Mouse (Mus musculus) ovary, postnatal 14 days (tissue): ENCODE data around the gene Phb2.

Source experiments
- DNase-seq: peaks from one replicate; pipeline ENCODE4 v3.0.0; 2022; ENCODE audit warnings: low spot score

Phb2 gene

GRCm38 (mm10) chr6:124690517-124690916, 21.6 kb upstream of the Phb2 start:
- DNase-seq: no peak

GRCm38 (mm10) chr6:124693243-124693981, 18.7 kb upstream of the Phb2 start:
- no peak for DNase-seq

DNA sequence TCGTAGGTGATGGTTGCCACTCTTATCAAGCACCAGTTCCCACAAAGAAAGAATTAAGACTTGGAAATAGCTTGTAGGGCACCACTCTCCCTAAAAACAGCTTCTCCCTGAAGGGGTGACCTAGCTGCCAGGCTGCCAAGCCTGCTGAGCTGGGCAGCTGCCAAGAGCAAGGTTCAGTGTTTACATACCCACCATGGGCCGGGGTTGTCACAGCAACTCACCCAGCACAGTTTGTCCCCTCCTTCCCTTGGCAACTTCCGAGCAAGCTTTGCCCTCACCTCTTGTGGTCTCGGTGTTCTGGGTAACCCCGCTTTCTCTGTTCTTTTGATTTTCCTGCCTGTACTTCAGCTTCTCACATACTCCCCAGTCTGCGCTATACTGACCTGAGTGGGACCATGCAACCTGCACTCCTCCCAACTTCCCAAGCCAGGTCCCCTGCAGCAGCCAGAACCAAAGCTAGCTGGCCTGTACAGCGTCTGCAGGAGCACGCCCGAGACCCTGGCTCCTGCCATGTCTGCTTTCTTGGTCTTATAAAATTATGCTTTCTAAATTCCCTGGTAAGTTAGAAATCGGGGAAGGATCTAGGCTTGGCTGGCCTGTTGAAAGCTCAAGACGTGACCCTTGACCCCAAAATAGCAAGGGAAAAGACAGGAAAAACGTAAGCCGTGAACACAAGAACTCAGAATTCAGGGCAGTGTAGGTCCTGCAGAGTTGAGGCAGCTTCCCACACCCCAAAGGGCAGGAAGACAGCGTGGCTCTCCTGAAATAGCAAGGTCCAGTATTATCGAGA, 17.8 kb upstream of the Phb2 start:
- DNase-seq: no peak

DNA sequence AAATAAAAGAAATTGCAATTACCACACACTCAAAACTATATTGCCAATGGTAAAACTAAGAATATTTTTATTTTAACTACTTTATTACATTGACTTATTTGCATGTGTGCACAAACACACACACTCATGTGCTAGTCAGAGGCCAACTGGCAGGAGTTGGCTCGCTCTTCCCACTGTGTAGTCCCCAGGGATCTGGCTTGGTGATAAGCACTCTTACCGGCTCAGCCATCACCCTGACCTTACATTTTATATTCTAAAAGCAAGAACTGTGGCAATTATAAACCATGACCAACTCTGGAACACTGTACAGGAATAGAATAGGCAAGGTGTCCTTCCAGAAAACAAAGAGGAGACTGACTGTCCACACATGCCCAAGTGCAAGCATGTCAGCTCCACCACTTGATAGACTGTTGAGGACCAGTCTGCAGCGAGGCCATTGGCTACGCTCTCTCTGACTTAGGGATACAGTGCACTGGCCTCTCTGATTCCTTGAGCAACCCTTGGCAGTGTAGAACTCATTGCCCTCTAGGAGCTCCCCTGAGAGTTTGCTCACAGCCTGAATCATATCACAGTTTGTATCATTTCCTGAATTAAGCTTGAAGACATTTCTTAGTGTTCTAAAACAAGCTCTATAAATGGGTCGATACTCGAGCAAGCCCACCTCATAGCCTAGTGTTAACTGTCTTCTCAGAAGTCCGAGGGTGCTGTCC, 15.5 kb upstream of the Phb2 start:
- no peak for DNase-seq

GRCm38 (mm10) chr6:124698751-124699150, 13.4 kb upstream of the Phb2 start:
- no peak for DNase-seq

DNA sequence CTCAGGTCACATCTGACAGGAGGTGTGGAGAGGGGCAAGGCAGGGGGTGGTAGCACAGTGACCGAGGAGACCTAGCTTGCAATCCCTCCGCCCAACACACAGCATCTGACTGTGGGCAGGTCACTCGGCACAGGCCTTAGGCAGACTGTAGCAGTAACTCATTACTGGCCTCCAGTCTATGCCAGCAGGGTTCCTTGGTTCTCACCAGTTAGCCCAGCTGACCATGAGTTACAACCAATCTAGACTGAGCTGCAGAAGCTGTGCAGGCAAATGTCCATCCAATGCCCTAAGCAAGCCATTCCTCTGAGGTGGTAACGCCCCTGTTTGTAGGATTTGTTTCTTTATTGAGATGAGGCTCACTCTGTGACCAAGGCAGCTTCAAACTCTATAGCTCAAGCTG, 12.8 kb upstream of the Phb2 start:
- DNase-seq: no peak

DNA sequence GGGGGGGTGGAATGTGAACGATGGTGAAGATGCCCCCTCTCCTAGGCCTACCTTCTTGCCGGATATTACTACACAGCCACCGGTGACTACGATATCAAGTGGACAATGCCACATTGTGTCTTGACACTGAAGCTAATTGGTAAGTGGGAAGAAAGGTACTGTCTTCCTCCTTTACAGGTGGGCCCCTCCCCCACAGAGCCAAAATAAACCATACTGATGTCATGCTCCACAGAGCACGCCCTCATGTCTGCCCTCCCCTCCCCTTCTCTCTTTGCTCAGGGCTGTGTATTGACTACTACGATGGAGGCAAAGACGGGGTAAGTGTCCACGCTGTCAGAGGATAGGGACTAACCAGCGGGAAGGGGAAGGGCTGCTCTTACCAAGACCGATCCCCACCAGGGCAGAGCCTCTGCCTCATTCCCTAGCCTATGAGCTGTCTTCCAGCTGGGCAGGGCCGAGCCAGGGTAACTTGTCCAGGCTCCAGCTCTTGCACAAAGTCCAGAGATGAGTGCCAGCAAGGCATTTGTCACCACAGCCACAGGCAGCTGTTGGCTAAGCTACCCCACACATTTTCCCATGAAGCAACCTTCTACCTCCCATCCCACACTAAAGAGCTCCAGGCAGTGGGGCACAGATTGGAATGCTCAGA, 12.1 kb upstream of the Phb2 start:
- DNase-seq: peak; percentile 32

GRCm38 (mm10) chr6:124701338-124701737, 10.8 kb upstream of the Phb2 start:
- DNase-seq: no peak

- no peak for DNase-seq
These were observed 9.9 kb upstream of the Phb2 start for GRCm38 (mm10) chr6:124702102-124702783.

- DNase-seq: peak; percentile 53
These were observed 9.4 kb upstream of the Phb2 start for GRCm38 (mm10) chr6:124702784-124703103.

DNA sequence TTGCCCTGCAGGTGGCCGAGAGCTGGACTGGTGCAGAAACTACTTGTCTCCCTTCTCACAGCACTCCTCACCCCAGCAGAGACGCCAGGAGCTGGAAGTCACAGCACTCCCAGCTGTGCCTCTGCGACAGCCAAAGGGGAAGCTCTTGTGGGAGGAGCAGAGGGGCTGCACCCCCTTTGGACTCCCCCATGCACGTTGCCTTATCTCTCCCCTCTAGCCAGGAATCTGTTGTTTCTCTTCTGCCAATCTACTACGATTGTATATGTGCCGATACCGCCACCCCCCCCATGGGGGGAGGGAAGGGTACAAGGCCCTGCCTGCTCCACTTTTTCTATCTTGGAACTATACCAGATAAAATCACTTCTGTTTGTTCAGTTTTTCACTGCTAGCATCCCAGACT, 8.3 kb upstream of the Phb2 start:
- no peak for DNase-seq

- no peak for DNase-seq
These were observed 7.7 kb upstream of the Phb2 start for GRCm38 (mm10) chr6:124704417-124704816.

- no peak for DNase-seq
These were observed 6.0 kb upstream of the Phb2 start for GRCm38 (mm10) chr6:124706061-124706627.

DNA sequence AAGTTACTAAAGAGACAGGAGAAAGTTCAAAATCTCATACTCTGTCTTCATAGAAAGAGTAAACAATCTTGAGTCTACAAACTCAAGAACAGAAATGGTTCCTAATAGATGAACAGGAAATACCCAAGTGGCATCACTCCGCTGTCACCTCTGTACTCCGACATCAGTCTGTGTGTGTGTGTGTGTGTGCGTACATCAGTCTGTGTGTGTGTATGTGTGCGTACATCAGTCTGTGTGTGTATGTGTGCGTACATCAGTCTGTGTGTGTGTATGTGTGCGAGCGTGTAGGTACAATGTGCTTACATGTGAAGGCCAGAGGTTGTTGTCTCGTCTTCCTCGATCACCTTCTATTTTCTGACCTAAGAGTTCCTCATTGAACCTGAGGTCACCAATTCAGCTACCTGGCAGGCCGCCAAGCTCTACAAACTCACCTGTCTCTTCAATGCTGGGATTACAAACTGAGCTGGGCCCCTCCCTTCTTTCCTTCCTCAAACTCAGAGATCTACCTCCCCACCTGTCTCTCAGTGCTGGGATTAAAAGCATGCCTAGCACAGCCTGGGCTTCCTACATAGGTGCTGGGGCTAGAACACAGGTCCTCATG, 3.7 kb upstream of the Phb2 start:
- DNase-seq: no peak

DNA sequence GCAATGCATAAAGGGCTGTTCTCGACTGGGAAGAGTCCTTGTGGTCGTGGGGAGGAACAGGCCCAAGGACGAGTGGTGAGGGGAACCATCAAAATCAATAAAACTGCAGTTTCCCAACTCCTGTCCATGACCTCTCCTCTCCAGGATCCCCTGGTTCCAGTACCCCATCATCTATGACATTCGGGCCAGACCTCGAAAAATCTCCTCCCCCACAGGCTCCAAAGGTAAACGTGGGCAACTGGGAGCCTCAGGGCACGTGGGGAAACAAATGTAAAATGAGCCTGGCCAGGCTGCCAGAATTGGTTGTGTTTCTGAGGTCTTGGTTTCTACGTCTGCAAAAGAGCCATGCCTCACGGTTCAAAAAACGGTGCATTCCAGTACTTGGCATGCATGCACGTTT, 782 bp downstream of the Phb2 start:
- no peak for DNase-seq

- no peak for DNase-seq
These were observed 4.8 kb downstream of the Phb2 start for GRCm38 (mm10) chr6:124716864-124717490.

DNA sequence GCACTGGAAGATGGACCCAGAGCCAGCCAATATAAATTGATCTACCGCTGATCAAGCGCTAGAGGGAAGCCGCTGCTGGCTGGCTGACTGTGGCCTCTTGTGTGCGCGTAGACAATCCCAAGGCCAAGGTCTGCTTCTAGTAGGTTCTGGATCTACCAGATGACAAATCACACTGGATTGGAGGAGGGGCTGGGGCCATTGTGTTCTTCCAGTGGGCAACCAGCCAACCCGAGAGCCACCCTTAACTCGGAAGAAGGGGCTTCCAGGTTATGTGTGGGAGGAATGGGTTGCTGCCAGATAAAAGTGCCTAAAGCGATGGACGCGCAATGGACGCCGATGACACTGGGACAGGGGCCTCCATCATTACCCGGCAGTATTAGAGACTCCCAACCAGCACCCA, 5.8 kb downstream of the Phb2 start:
- DNase-seq: no peak

DNA sequence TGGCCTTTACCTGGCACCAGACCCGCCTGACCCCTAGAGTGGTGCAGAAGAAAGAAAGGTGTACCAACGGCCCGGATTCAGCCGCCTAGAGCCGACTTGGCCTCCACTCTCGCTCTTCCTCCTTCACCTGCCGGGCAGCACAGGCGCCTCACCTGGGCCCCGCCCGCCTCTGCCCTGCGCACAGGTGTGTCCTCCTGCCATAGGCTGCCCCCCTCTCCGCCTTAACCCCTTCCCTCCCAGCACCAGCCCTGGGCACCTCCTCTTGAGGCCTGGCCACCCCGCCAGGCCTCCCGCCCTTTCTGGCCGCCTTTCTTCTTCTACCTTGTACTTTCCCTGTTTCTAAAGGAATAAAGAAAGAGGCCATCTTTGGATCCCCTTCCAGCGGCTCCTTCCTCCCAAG, 6.6 kb downstream of the Phb2 start:
- peak; percentile 42 for DNase-seq

DNA sequence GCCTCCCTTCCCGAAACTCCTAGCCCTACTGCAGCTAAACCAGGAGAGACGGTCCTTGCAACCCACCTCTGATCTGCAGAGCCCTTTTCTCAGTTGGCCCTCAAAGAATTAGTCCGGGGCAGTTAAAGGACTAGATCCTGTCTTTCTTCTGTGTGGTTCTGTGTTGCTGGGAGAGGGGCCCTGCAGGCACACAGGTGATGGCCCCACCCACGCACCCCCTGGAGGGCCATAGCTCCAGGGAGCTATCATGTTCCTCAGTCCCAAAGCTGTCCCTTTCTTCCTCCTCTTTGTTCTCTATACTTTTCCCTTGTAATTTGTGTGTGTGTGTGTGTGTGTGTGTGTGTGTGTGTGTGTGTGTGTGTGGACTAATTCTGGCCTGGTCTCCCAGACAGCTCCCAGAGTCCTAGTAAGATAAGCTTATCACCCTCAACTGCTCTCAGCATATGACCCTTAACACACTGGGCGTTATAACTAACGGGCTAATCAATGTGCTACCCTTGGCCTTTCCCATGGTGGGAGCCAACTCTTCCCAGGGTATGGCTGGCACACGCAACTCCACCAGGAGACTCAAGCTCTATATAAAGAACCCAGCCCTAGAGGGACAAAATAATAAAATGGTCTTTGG, 7.3 kb downstream of the Phb2 start:
- no peak for DNase-seq

- no peak for DNase-seq
These were observed 8.8 kb downstream of the Phb2 start for GRCm38 (mm10) chr6:124720904-124721303.
